Mouse (Mus musculus): ENCODE measurements around the gene Mdm4.

GRCm38 (mm10) chr1:133060681-133061080 lies 30.3 kb upstream of the Mdm4 start:
- TF ChIP-seq EP300 (IDR thresholded peaks at IDR 0.05; ENCODE audit: low read depth) = no peak
- TF ChIP-seq CTCF (IDR thresholded peaks at IDR 0.05; ENCODE audit: low read depth) = no peak
